Mouse (Mus musculus): ENCODE data around the gene Prrg2.
A peak's percentile ranks its signal among the peaks of the same experiment; 100 is the strongest.

The Prrg2 gene

DNA sequence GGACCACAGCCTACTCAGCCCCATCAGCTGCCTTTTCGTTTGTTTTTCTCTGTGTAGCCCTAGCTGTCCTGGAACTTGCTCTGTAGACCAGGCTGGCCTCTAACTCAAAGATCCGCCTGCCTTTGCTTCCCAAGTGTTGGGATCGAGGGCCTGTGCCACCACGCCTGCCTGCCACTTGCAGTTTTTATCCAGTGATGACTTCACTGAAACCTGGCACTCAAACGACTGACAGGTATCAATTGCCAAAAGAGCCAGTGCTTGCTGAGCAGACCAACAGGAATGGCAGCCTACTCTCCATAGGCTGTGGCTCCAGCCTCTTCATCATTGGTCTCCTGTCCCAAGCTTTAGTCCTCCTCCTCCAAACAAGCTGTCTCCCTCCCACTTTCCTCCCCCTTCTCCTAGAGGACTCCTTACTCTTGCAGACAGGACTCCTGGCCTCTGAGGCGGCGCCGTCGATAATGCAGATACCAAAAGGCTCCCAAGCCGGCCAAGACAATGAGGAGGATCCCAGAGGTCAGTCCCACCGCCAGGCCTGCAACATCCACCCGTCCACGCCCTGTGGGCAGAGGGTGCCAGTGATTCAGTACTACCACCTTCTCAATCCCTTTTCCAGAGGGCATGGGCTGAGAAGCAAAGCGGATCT is 6.0 kb downstream of the Prrg2 start:
- peak; percentile 91 for DNase-seq

DNA sequence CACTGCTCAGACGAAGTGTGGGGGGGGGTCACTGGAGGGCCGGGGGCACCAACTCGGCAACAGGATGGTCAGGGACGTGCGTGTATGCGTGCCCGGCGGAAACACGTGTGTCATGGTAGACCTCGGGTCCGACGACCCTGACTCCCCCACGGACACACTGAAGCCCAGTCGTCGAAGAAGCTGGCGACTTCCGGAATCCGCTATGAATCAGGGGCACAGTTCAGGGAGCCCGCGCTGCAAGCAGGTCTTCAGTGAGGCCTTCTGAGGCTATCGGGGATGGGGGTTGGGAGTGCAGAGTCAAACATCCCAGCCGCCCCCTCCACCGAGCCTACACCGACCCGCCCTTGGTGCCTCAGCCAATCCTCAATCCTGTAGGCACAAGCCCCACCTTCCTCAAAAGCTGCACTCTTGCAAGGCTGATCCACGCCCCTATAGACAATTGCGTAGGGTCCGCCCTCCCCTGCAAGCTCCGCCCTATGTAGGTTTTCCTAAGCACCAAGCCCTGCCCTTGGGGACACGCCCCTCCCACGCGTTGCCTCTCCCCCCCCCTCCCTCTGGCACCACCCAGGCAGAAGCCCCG is 8.5 kb downstream of the Prrg2 start:
- DNase-seq: peak; percentile 100

DNA sequence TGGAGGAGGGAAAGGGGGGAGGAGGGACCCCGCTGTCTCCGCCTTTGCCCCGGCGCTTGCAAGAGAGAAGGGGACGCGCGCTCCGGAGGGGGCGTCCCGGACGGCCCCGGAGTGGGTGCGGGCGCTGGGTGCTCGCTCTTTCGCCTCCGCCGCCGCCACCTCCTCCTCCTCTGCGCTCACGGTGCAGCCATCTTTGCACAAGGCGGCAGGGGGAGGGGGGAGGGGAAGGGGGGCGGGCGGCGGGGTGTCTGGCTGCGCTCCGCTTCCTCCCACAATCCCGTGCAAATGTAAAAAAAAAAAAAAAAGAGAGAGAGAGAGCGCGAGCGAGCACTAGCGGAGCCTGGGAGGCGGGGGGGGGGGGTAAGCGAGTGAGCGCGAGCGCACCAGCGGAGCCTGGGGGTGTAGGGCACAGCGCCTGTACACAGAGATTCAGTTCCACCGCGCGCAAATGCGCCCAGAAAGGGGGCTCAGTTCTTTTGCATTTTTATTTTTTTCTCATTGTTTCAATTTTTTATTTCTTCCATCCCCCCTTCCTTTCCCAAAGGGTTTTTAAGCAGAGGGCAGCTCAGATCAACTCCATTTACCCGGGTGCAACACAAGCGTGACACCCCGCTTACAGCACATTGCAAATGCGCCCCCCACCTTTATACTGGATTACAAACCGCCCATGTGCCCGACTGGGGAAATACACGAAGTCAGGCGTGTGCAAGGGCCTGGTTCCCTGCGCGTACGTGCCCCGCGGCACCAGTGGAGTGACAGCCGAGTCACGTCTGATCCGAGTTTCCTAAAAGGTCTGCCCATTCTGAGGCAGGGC is 9.2 kb downstream of the Prrg2 start:
- DNase-seq: peak; percentile 99

DNA sequence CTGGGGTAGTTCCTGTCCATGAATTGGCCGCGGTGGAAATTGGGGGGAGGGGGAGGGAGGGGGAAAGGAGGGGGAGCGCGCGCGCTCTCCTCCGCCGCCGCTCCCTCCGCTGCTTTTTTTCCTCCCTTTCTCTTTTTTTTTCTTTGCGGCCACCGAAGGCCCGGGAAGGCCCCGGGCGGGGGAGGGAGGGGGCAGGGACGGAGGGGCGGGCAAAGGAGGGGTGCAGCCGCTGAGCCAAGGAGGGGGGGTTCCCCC is 9.7 kb downstream of the Prrg2 start, which contains the start of gene Prr12:
TSS of gene Prr12 (minus strand) at position 20 of the 255 bp plus-strand sequence.
- DNase-seq: no peak

DNA sequence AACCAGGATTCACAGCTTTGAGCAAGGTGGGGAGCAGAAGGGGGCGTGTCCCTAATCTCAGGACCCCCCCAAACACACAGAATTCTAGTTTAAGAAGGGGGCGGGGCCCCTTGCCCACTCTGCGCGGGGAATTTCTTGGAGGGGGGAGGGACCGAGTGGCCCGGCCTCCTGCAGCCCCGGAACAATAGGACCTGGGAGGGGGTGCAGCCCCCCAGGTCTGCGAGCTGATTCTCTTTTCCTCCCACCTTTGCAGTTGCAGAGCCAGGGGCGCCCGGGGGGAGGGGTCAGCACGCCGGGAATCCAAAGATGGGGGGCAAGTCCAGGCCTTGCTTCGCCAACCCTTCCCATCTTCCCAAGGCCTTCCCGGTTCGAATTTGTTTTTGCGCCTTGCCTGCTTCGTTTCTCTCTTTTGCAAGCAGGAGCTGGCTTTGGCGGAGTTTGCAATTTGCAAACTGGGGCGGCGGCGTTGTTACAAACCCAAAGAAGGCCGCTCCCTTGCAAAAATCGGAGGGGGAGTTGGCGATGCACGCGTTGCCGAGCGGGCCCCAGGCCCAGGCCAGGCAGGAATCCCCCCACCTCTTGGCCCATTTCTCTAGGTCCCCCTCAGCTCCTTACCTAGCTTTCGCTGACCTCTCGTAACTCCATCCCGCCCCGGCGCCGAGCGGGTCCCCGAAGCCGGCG is 10.2 kb downstream of the Prrg2 start:
- peak; percentile 97 for DNase-seq

DNA sequence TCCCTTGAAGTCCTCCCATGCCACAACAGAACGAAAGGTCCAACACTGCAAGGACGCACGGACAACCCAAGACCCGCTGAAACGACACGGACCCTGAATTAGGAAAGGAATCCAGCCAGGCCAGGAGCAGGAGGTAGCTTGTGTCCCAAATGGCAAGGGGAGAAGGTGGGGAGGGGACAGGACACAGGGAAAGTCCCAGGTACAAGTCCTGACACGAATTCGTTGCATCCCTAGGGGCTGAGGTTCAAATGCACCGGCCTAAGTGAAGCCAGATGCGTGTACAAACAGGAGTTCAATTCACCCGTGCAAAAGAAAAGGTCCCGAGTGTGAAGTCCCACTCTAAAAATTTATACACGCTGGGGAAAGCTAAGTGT is 10.9 kb downstream of the Prrg2 start:
- DNase-seq: peak; percentile 94

DNA sequence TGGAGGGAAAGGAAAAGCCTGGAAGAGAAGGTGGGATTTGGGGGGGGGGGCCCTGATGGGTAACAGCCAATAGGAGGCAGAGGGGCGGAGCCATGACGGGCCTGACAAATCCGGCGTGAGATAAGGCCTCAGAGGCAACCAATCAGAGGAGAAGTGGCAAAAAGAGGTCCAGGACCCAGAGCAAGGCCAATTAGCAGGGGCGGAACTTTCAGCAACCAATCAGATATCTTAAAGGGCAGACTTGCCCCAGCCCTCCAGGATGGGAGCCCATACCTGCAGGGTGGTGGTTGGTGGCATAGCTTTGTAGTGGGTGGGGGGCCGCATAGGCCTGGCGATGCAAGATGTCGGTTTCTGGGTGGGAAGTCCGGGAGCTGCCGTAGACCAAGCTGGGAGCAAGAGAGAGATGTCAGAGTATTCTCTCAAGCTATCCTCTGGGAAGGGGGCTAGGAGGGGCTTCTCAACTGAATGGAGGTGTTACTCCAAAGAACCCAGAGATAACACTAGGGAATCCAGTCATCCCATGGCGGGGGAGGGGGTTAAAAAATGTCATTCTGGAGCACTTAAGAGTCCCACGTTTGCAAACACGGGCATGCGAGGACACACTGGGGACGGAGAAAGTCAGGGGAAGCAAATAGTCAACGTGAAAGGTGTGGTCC is 11.4 kb downstream of the Prrg2 start:
- peak; percentile 99 for DNase-seq

DNA sequence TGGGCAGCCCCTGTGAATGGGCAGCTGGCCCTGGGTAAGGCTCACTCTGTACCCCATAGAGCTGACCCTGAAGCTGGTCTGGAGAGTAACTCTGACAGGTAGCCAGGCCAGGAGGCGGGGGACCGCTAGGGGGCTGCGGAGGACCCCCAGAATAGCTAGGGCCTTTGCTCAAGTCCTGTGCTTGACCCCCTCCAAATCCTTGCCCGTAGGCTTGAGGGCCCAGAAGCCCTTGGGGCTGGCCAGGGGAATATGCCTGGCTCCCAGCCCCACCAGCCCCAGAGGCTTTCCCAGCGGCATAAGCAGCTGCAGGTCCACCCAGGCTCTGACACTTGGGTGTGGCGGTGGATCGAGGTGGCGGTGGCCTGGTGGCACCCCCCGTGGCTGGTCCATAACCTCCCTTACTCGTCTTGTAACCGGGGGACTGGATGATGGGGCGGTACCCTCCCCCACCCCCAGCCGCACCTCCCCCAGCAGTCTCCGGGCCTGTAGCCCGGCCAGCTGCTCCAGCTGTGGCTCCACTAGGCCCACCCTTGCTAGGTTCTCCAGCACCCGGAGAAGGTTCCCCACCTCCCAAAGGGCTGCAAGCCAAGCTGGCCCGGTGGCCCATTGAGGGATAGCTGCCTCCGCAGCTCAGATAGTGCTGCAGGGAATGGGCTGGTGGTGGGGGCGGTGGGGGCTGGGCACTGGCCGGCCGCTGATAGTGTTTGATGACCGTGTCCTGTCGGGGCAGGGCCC is 13.4 kb downstream of the Prrg2 start:
- peak; percentile 96 for DNase-seq

DNA sequence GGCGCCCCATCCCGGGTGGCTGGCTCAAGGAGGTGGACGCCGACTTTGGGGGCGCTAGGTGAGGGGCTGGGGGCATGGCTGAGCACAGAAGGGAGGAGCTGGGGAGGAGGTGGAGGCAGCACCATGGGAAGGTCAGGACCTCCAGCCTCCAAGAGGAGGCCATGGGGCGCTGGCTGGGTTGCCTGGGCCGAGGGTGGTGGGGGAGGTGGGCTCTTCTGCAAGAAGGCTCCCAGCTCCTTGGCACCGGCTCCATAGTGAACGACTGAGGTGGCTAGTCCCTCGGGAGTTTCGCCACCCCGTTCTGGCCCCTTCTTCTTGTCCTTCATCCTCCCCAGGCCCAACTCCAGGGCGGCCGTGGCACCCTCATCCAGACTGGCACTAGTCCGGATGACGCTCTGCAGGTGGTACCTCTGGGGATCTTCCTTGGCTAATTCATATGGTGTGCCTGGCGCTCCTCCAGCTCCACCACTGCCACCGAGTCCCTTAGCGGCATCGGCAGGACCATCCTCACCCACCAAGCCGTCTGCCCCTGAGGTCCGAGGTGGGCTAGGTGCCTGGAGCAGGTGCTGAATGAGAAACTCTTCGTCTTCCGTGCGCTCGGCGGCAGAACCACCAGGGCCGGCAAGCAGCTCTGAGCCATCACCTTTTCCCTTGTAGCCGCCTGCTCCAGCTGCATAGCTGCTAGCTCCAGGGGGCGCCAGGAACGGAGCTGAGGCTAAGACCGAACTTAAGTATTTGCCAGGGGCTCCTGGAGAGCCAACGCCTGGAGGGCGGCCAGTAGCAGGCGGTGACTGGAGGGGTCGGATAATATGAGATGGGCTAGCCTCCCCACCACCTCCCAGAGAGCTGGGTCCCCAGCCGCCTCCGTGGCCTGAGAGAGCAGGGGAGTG is 14.2 kb downstream of the Prrg2 start:
- DNase-seq: peak; percentile 94

DNA sequence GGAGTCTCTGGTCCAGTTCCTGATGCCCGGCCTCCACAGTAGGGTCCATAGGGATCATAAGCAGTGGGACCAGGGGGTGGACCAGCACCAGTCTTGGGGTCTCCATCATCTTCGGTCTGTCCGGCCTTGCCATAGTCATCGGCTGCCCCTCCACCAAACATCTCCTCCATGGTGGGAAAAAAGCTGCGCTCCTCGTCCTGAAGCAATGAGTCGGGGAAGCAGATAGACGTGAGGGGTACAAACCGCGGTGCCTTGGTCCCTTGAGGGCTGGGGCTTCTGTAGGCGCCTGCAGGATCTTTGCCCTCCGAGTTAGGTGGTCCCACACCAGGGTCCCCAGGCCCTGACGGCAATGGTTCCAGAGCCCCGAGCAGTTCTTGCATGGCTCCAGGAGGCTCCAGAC is 15.0 kb downstream of the Prrg2 start:
- DNase-seq: peak; percentile 92

DNA sequence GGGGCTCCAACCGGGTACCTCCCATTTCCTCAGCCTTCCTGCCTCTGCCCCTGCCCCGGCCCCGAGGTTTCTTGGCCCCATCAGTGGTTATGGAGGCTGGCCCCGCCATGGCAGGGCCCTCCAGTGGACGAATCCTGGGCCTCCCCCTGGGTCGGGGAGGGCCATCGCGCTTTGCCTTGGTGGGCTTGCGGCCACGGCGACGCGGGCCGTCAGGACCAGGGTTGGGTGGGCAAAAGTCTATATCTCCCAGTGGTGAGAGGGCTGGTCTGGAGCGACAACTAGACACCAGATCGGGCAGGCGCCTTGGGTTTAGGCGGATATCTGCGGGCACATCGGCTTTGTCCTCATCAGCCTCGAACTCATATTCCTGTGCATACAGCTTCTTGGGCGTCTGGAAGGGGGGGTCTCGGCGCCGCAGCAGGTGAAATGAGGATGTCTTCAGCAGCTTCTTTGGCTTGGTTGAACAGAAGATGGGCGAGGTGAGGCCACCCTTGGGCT is 15.6 kb downstream of the Prrg2 start:
- DNase-seq: peak; percentile 93

DNA sequence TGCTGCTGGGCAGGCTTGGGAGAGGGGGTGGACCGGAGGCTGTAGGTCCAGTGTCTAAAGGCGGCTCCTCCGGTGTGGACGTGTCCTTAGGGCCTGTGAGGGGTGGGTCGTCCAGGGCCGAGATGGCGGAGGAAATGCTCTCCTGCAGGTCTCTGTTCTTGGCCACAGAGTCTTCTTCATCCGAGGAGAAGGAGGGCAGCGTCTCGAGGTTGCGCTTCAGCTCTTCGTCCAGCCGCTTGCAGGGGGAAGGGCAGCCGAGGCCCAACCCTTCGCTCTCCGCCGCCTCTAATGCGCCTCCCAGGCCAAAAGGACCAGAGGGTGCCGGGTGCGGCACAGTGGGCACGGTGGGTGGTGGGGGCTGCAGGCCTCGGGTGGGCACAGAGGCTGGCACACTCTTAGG is 16.7 kb downstream of the Prrg2 start:
- DNase-seq: peak; percentile 85

DNA sequence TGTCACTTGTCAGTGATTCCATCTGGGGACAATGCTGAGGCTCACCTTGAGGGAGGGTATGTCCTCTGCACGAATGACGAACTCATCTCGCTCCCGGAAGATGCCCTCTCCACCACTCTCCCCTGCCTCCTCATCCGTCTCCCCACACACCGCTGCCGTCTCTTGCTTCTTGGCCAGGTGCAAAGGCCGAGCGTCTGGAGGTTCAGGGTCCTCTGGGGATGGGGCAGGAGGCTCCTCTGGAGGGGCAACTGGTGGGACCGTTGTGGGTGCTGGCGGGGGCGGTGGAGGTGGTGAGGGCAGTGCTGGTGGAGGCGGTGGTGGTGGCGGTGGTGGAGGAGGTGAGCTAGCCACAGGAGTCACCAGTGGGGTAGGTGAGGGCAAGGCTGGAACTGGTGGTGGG is 19.2 kb downstream of the Prrg2 start:
- peak; percentile 85 for DNase-seq

DNA sequence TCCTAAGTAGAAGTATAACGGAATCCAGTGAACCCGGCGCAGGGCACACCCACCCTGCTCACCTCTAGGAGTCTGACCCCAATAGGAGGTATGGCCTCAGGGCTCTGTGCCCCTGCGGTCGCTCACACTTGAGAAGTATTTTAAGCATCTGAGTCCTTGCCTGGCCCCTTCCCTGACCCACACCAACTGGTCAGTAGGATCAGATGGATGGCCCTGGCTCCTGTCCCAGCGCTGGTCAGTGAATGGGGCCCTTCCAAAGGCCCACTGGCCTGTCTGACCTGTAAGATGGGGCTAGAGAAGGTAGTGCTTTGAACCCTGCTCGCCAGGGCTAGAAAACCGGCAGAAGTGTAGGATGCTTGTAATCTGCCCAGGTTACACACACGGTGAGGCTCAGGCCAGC is 21.6 kb downstream of the Prrg2 start:
- DNase-seq: no peak

DNA sequence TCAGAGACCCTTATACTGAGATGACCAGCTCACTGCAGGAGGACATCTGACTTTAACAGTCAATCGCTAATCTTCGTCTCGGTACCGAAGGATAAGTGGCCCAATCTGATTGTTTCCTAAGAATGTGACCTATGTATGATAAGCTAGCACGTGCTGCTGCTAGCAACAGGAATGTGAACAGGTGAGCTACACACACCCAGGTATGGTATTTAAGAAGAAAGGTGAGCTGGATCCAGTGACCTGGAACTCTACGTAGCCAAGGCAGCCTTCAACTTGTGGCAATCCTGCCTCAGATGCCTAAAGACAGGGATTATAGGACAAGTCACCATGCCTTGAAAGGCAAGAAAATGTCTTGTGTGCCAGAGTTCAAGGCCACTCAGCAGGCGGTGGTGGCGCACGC is 24.1 kb downstream of the Prrg2 start:
- peak; percentile 88 for DNase-seq

DNA sequence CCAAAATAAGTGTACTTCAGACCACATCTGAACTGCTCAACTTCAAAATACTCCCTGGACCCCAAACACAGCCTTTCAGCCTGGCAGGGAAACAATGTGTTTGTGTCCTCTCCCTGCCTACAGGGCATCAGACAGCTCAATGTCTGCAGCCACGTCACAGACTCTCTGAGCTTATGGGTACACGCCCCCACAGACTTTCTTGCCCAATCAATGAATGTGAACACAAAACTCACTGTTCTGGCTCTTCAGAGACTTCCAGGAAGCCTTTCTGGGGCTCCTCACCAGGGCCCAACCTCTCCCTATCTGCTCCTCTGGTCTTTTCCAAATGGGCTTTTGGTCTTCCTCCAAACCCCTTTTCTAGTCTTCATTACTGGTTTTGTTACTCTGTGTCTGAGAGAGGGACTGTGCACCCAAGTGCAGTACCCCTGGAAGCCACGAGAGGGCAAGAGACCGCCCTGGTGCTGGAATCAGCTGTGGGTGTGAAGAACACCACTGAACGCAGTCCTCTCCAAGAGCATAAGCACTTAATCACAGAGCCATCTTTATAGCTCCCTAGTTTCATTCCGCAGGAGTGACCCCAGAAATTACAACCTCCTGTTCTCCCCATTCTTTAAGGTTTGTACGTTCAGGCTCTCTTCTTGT is 24.6 kb downstream of the Prrg2 start:
- peak; percentile 93 for DNase-seq

DNA sequence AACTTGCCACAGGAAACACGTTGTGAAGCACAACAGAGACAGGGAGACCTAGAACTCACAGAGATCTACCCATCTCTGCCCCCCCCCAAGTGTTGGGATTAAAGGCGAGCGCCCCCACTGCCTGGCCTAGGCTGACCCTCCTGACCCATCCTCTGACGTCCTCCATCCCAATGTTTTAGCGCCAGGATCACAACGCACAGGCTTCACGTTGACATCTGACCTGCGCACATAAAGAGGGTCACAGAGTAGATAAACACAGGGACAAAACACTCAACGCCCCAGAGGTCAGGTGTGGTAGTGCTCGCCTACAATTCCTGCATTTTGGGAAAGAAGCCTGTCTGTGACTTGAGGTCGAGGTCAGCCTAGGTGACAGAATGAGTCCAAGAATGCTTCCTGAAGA is 25.8 kb downstream of the Prrg2 start:
- DNase-seq: peak; percentile 89

DNA sequence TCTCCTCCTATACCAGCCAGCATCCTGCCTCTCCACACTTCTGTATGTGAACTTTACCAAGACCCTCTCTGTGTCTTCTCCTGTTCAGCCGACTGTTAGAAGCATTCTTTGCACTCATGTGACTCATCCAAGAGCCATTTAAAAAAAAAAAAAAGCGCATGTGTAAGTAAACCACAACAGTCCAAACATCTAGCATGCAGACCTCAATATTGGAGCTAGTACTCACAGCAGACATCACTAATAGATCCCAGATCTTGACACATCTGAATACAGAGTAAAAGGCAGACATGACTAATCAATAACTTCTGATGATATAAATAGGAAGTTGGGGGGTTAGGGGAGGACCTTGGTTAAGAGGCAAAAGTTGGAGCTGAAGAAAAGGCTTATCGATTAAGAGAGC is 26.8 kb downstream of the Prrg2 start:
- no peak for DNase-seq

DNA sequence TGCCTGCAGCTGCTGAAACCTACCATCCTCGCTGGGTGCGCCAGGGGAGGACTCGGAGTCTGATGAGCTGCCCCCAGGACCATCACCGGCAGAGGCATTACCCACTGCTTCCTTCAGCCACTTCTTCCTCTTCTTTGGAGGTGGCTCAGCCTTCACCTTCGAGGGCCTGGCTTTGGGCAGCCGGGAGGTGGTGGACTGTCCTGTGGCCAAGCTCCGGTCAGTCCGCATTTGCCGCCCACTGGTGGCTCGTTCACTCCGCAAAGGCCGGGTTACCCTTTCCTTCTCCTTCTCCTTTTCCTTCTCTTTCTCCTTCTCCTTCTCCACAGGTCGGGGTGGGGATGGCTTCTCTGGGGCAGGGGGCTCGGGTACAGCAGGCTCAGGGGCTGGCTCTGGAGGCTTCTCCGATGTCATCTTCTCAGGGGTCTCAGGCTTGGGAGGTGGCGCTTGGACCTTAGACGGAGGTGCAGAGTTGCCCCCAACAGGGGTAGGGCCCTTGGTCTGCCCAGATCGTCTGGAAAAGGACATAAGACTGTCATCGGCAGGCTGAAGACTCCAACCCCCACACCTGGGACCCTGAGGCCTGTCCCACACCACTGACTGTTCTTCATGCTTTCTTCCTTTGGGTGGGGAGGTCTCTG is 28.6 kb downstream of the Prrg2 start:
- DNase-seq: peak; percentile 85

DNA sequence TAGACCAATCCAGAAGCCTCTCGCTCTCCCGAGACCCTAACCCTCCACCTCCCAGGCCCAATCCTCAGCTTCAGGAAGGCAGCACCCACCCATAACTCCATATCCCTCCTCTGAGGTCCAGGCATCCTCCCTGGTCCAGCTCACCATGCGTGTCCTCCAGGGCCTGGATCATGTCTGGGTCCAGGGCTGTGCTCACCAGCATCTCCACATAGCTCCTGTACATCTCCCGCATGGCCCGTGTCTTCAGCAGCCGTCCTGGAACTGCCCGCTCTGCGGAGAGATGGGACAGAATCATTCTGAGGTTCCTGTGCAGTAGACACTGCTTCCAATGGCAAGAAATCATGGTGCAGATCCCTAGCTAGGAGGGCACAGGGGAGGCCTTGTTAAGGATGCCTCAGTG is 31.6 kb downstream of the Prrg2 start:
- DNase-seq: peak; percentile 93
